Mouse (Mus musculus): Measurements from ENCODE around the gene Fam32a. TPM values are rescaled to one million over a fixed set of nuclear protein-coding genes. Genes with fewer than 3 reads are reported as not detected.

Gene Fam32a
- total RNA-seq, 4 experiments from 2014 or later = 5.9 to 9.7 (median 7.9) TPM

Other genes with a start within 250 kb of the Fam32a start
- gene Cyp4f18, start 210.1 kb upstream of the Fam32a start, total RNA-seq (2022) = under 1 TPM in 2 of 4 experiments, not detected in 2; 0.54 to 0.91 TPM
- gene Olfr372, start 178.5 kb upstream of the Fam32a start, total RNA-seq (2022) = not detected
- gene Olfr373, start 136.6 kb upstream of the Fam32a start, total RNA-seq (2022) = not detected
- gene Olfr374, start 112.7 kb upstream of the Fam32a start, total RNA-seq (2022) = not detected
- gene Tpm4, start 84.8 kb upstream of the Fam32a start, total RNA-seq (2022) = 10 to 100 TPM; 15.5 to 29.6 (median 21.3) TPM
- gene Rab8a, start 58.5 kb upstream of the Fam32a start, total RNA-seq (2022) = 10 to 100 TPM in 2 of 4 experiments, 1 to 10 TPM in 2; 6.3 to 14.1 (median 9.0) TPM
- gene Hsh2d, start 30.1 kb upstream of the Fam32a start, total RNA-seq (2022) = not detected
- gene Cib3, start 6.9 kb upstream of the Fam32a start, total RNA-seq (2022) = not detected
- gene Gm11034, start 6.1 kb upstream of the Fam32a start, total RNA-seq (2022) = not detected
- 10 to 100 TPM; 17.6 to 20.9 (median 19.1) TPM for gene Ap1m1, start 20.3 kb downstream of the Fam32a start, total RNA-seq (2022)
- 1 to 10 TPM; 1.7 to 3.2 (median 2.8) TPM for gene Gm10282, start 85.5 kb downstream of the Fam32a start, total RNA-seq (2022)
- 10 to 100 TPM in 3 of 4 experiments, 1 to 10 TPM in 1; 6.8 to 14.3 (median 11.5) TPM for gene Klf2, start 99.3 kb downstream of the Fam32a start, total RNA-seq (2022)
- gene Eps15l1, start 201.7 kb downstream of the Fam32a start, total RNA-seq (2022) = 10 to 100 TPM; 16.3 to 22.2 (median 20.9) TPM
- gene Calr3, start 224.1 kb downstream of the Fam32a start, total RNA-seq (2022) = 1 to 10 TPM; 3.7 to 4.5 (median 4.2) TPM
- 1 to 10 TPM; 3.0 to 5.2 (median 3.6) TPM for gene 1700030K09Rik, start 224.2 kb downstream of the Fam32a start, total RNA-seq (2022)